18 mouse cellular contexts compared by ENCODE assay signal in the genomic region with DNA sequence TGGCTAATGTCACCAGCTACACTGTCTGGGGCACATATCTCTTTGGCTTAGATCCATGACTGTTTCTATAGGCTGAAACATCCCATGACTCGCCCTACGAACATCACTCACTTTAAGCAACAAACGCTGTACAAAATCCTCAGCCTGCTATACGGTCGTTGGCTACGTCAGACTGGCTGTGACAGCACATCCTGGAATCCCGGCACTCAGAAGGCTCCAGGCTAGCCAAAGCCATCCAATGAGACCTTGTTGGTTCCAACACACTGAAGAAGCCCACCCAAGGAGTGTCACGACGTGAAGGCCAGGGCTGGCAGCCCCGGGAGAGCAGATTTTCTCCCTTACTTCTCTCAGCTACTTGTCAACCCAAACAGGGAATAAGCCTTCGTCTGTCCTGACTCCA.
DNase-seq lines count a peak whose midpoint lies in the region; ATAC-seq lines count a peak whose summit lies in the region.
"Had no signal": no experiment of that assay in that cellular context is flagged by ENCODE, and none has a peak within 500 bp of the region (broad histone marks: within the 10 kb centered on the region; RNA-seq: fewer than 3 reads in every experiment).

No protein-coding gene starts in this region.

- H3K27ac ChIP-seq in forebrain, embryonic 12.5 days = no peak overlapping the region
- H3K27ac ChIP-seq in forebrain, embryonic 13.5 days = no peak overlapping the region
- H3K27ac ChIP-seq in kidney, embryonic 15.5 days = peak overlapping the region; percentile 19; the same call in 1 of the 2 replicates
- H3K27ac ChIP-seq in midbrain, embryonic 12.5 days (replicated peaks) = peak overlapping the region; percentile 21; the same call in 1 of the 2 replicates
- no peak overlapping the region for H3K27ac ChIP-seq in midbrain, embryonic 11.5 days (ENCODE audit: low read depth, low read length)
- H3K27ac ChIP-seq in hindbrain, embryonic 16.5 days (ENCODE audit: low read depth, low read length) = 0 out of 2 replicates have a peak overlapping the region, but pooled peaks have one; percentile 18
- H3K27ac ChIP-seq: liver, embryonic 15.5 days had no signal

- peaks cover 11% of the 10 kb centered on the region for H3K4me1 ChIP-seq in forebrain, embryonic 12.5 days
- peaks cover 10% of the 10 kb centered on the region; the same call in 1 of the 2 replicates for H3K4me1 ChIP-seq in forebrain, embryonic 13.5 days
- peaks cover 49% of the 10 kb centered on the region for H3K4me1 ChIP-seq in kidney, embryonic 15.5 days
- H3K4me1 ChIP-seq in midbrain, embryonic 12.5 days = peaks cover 8% of the 10 kb centered on the region; the same call in 1 of the 2 replicates
- no peaks in the 10 kb centered on the region for H3K4me1 ChIP-seq in midbrain, embryonic 11.5 days (ENCODE audit: control insufficient read depth, insufficient read depth, low read length)
- peaks cover 19% of the 10 kb centered on the region for H3K4me1 ChIP-seq in hindbrain, embryonic 16.5 days (ENCODE audit: control insufficient read depth, insufficient read depth, low read depth, low read length)
- H3K4me1 ChIP-seq: liver, embryonic 15.5 days had no signal

- peaks cover 88% of the 10 kb centered on the region for H3K36me3 ChIP-seq in forebrain, embryonic 12.5 days (replicated peaks)
- peaks cover 86% of the 10 kb centered on the region for H3K36me3 ChIP-seq in forebrain, embryonic 13.5 days (ENCODE audit: poor library complexity, severe bottlenecking)
- H3K36me3 ChIP-seq in kidney, embryonic 15.5 days = peaks cover 83% of the 10 kb centered on the region
- peaks cover 55% of the 10 kb centered on the region for H3K36me3 ChIP-seq in midbrain, embryonic 12.5 days
- peaks cover 11% of the 10 kb centered on the region for H3K36me3 ChIP-seq in midbrain, embryonic 11.5 days (ENCODE audit: control insufficient read depth, insufficient read depth, low read length)
- H3K36me3 ChIP-seq in hindbrain, embryonic 16.5 days (ENCODE audit: control insufficient read depth, insufficient read depth, low read length) = peaks cover 17% of the 10 kb centered on the region
- H3K36me3 ChIP-seq: G1E had no signal

- H3K4me3 ChIP-seq in forebrain, embryonic 12.5 days (replicated peaks) = no peak overlapping the region
- H3K4me3 ChIP-seq in forebrain, embryonic 13.5 days = no peak overlapping the region
- no peak overlapping the region for H3K4me3 ChIP-seq in kidney, embryonic 15.5 days (replicated peaks)
- H3K4me3 ChIP-seq in midbrain, embryonic 12.5 days = no peak overlapping the region
- no peak overlapping the region for H3K4me3 ChIP-seq in midbrain, embryonic 11.5 days (ENCODE audit: low read depth, low read length)
- H3K4me3 ChIP-seq in hindbrain, embryonic 16.5 days (ENCODE audit: low read length) = no peak overlapping the region
- H3K4me3 ChIP-seq: liver, embryonic 15.5 days; megakaryocyte, embryonic 14.5 days had no signal

- no peak for ATAC-seq in forebrain, embryonic 12.5 days (ENCODE audit: low FRiP score)
- no peak for ATAC-seq in forebrain, embryonic 13.5 days
- ATAC-seq in kidney, embryonic 15.5 days (replicated peaks; ENCODE audit: low FRiP score) = no peak
- no peak for ATAC-seq in midbrain, embryonic 12.5 days (ENCODE audit: low FRiP score, low read depth)
- ATAC-seq in midbrain, embryonic 11.5 days (ENCODE audit: low FRiP score) = no peak
- ATAC-seq in hindbrain, embryonic 16.5 days = no peak
- ATAC-seq: CD4-positive, CD25-positive, alpha-beta regulatory T cell, adult 4 months had no signal

- H3K9ac ChIP-seq in forebrain, embryonic 12.5 days = 0 out of 2 replicates have a peak overlapping the region, but pooled peaks have one; percentile 0
- no peak overlapping the region for H3K9ac ChIP-seq in forebrain, embryonic 13.5 days
- no peak overlapping the region for H3K9ac ChIP-seq in kidney, embryonic 15.5 days
- H3K9ac ChIP-seq in midbrain, embryonic 12.5 days (replicated peaks) = no peak overlapping the region
- H3K9ac ChIP-seq in midbrain, embryonic 11.5 days (ENCODE audit: low read length) = no peak overlapping the region
- H3K9ac ChIP-seq in hindbrain, embryonic 16.5 days (ENCODE audit: low read depth, low read length) = no peak overlapping the region
- H3K9ac ChIP-seq: liver, embryonic 15.5 days had no signal

- H3K9me3 ChIP-seq in forebrain, embryonic 12.5 days = no peaks in the 10 kb centered on the region
- H3K9me3 ChIP-seq in forebrain, embryonic 13.5 days (replicated peaks) = no peaks in the 10 kb centered on the region
- no peaks in the 10 kb centered on the region for H3K9me3 ChIP-seq in kidney, embryonic 15.5 days (replicated peaks)
- H3K9me3 ChIP-seq in midbrain, embryonic 12.5 days = no peaks in the 10 kb centered on the region
- no peaks in the 10 kb centered on the region for H3K9me3 ChIP-seq in midbrain, embryonic 11.5 days (ENCODE audit: control insufficient read depth, low read length)
- no peaks in the 10 kb centered on the region for H3K9me3 ChIP-seq in hindbrain, embryonic 16.5 days (ENCODE audit: control insufficient read depth, low read length)
- H3K9me3 ChIP-seq: liver, embryonic 15.5 days had no signal

- 94% methylated on average over 11 of the region's 11 CpGs for WGBS in forebrain, embryonic 12.5 days
- 84% methylated on average over 11 of the region's 11 CpGs for WGBS in forebrain, embryonic 13.5 days
- WGBS in kidney, embryonic 15.5 days = 62% methylated on average over 11 of the region's 11 CpGs
- 92% methylated on average over 11 of the region's 11 CpGs for WGBS in midbrain, embryonic 12.5 days
- WGBS in midbrain, embryonic 11.5 days = 92% methylated on average over 11 of the region's 11 CpGs
- 76% methylated on average over 11 of the region's 11 CpGs for WGBS in hindbrain, embryonic 16.5 days

- no peak overlapping the region for H3K4me2 ChIP-seq in forebrain, embryonic 12.5 days
- no peak overlapping the region for H3K4me2 ChIP-seq in forebrain, embryonic 13.5 days
- no peak overlapping the region for H3K4me2 ChIP-seq in kidney, embryonic 15.5 days
- H3K4me2 ChIP-seq in midbrain, embryonic 12.5 days (replicated peaks) = no peak overlapping the region
- no peak overlapping the region for H3K4me2 ChIP-seq in midbrain, embryonic 11.5 days
- H3K4me2 ChIP-seq in hindbrain, embryonic 16.5 days (ENCODE audit: low read length) = no peak overlapping the region
- H3K4me2 ChIP-seq: liver, embryonic 15.5 days had no signal

- no peaks in the 10 kb centered on the region for H3K27me3 ChIP-seq in forebrain, embryonic 12.5 days
- no peaks in the 10 kb centered on the region for H3K27me3 ChIP-seq in forebrain, embryonic 13.5 days
- H3K27me3 ChIP-seq in kidney, embryonic 15.5 days = no peaks in the 10 kb centered on the region
- no peaks in the 10 kb centered on the region for H3K27me3 ChIP-seq in midbrain, embryonic 12.5 days
- H3K27me3 ChIP-seq in midbrain, embryonic 11.5 days (ENCODE audit: control insufficient read depth, insufficient read depth, low read length) = no peaks in the 10 kb centered on the region
- H3K27me3 ChIP-seq in hindbrain, embryonic 16.5 days (replicated peaks; ENCODE audit: control insufficient read depth, insufficient read depth, low read length) = no peaks in the 10 kb centered on the region
- H3K27me3 ChIP-seq: liver, embryonic 15.5 days had no signal

- DNase-seq in kidney, postnatal 4 days = no peak
- DNase-seq in midbrain, embryonic 11.5 days (ENCODE audit: low spot score, missing footprints) = no peak
- DNase-seq in cerebellum, adult 11 months = no peak
- DNase-seq: cerebellum, adult 9-11 months; gastrocnemius, postnatal 25 days; kidney, adult 18-20 months; kidney, postnatal 14 days; right cerebral cortex, postnatal 14 days; thymus, adult 18-20 months had no signal

Comparison
In these comparisons a context has a peak if more than half of its experiments do, and no peak if none do; other contexts are left out.
1. H3K27ac ChIP-seq: peak in kidney, embryonic 15.5 days (single experiment), midbrain, embryonic 12.5 days (single experiment) and hindbrain, embryonic 16.5 days (single experiment); none in forebrain, embryonic 12.5 days (single experiment), forebrain, embryonic 13.5 days (single experiment) and midbrain, embryonic 11.5 days (single experiment).